Mouse (Mus musculus): ENCODE data around the gene Secisbp2.

GRCm38 (mm10) chr13:51616417-51617044 lies 35.0 kb upstream of the Secisbp2 start:
- no peak for TF ChIP-seq CTCF (IDR thresholded peaks at IDR 0.05; ENCODE audit: borderline replicate concordance, insufficient read depth, low read length)
- TF ChIP-seq POLR2A (IDR thresholded peaks at IDR 0.05; ENCODE audit: low read depth, low read length) = no peak
